Mouse (Mus musculus) bone marrow, adult 2 months (tissue): ENCODE data around the gene Gm5799.
"Not testable (repeated sequence)": the region's sequence is repeated elsewhere in the genome, so short reads cannot be mapped to it uniquely, and the experiment has no call there.

Source experiments
- CTCF ChIP-seq: fragments of 200-500 bp; IDR thresholded peaks from 2 replicates; pipeline ENCODE4 v1.5.1; 2011; ENCODE audit warnings: low read length, control low read depth; ENCODE audit not compliant: control insufficient read depth, insufficient read depth
- POLR2A ChIP-seq: fragments of 200-500 bp; IDR thresholded peaks from 2 replicates; pipeline ENCODE4 v1.6.1; 2011; ENCODE audit warnings: low read depth, mild to moderate bottlenecking, control low read depth, low read length, borderline replicate concordance; ENCODE audit not compliant: control insufficient read depth

DNA sequence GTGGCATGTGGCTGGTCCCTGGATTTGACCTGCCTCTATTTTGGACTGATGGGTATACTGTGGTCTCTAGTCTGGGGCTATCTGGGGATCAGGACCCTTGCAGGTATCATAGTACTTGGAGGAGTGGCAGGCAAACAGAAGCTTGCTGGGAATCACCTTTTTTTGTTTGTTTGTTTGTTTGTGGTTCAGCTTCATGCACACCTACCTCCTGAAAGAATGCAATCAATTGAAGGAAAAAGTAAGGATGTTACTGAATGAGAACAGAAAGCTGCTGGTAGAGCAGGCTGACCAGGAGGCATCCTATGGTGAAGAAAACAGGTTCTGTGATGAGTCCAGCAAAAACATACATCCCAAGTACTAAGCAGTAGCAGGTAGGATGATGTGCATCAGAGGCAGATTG is 2.9 kb downstream of the Gm5799 start:
- TF ChIP-seq POLR2A, CTCF: not testable (repeated sequence)
